Mouse (Mus musculus) hindbrain, embryonic 12.5 days (tissue): ENCODE results near the gene Scube3. TPM values are rescaled to one million over a fixed set of nuclear protein-coding genes. Genes with fewer than 3 reads are reported as not detected.

ENCODE experiments used
- ATAC-seq: fragments of 200-750 bp; cut with Nextera tagmentation; 2 replicates; pipeline ENCODE4 v1.8.0; 2017; ENCODE audit warnings: moderate TSS enrichment; ENCODE audit not compliant: low FRiP score
- H3K27ac ChIP-seq: fragments of 300-500 bp; sonication (generic); 2 replicates; pipeline ENCODE4 v1.5.1; 2016; ENCODE audit warnings: mild to moderate bottlenecking
- H3K27me3 ChIP-seq: fragments of 300-500 bp; sonication (generic); 2 replicates; pipeline ENCODE4 v1.6.1; 2016; ENCODE audit warnings: mild to moderate bottlenecking
- H3K36me3 ChIP-seq: fragments of 300-500 bp; sonication (generic); 2 replicates; pipeline ENCODE4 v1.6.1; 2016; ENCODE audit warnings: mild to moderate bottlenecking
- H3K4me1 ChIP-seq: fragments of 300-500 bp; sonication (generic); 2 replicates; pipeline ENCODE4 v1.6.1; 2016
- H3K4me2 ChIP-seq: fragments of 300-500 bp; sonication (generic); replicated peaks from 2 replicates; pipeline ENCODE4 v1.6.1; 2016; ENCODE audit warnings: mild to moderate bottlenecking
- H3K4me3 ChIP-seq: fragments of 300-500 bp; sonication (generic); 2 replicates; pipeline ENCODE4 v1.5.1; 2016; ENCODE audit warnings: mild to moderate bottlenecking
- H3K9ac ChIP-seq: fragments of 300-500 bp; sonication (generic); 2 replicates; pipeline ENCODE4 v1.6.1; 2016; ENCODE audit warnings: mild to moderate bottlenecking, moderate library complexity
- H3K9me3 ChIP-seq: fragments of 300-500 bp; sonication (generic); replicated peaks from 2 replicates; pipeline ENCODE4 v1.6.1; 2016; ENCODE audit warnings: mild to moderate bottlenecking
- WGBS: fragments of 180-500 bp; shearing (Covaris S2); methylation state at CpG from one replicate; pipeline ENCODE4 v1.1.7; 2016; 5-methylcytosine and 5-hydroxymethylcytosine counted together
- polyA plus RNA-seq: library from polyadenylated mRNA; unstranded; fragments of >200 nt; fragmentation: Nextera tagmentation; extraction: Ambion mirVana; gene quantifications from 2 replicates; pipeline ENCODE4 v1.2.1, GENCODE M21; 2016

Scube3 gene
- polyA plus RNA-seq, 1 experiment from 2014 or later = 11.1 TPM

GRCm38 (mm10) chr17:28112266-28112665, 29.7 kb upstream of the Scube3 start:
- H3K4me3 ChIP-seq = no peak overlapping the region
- no peak overlapping the region for H3K4me2 ChIP-seq
- no peaks in the 10 kb centered on the region for H3K27me3 ChIP-seq
- no peaks in the 10 kb centered on the region for H3K9me3 ChIP-seq
- WGBS = 91% methylated on average over 8 of the region's 8 CpGs
- H3K9ac ChIP-seq = no peak overlapping the region
- peaks cover 13% of the 10 kb centered on the region for H3K4me1 ChIP-seq
- no peak for ATAC-seq
- H3K36me3 ChIP-seq = no peaks in the 10 kb centered on the region
- no peak overlapping the region for H3K27ac ChIP-seq

GRCm38 (mm10) chr17:28116335-28116734, 25.6 kb upstream of the Scube3 start:
- Histone ChIP-seq H3K27ac (peak overlapping the region; percentile 18; the same call in 1 of the 2 replicates), H3K36me3 (no peaks in the 10 kb centered on the region), H3K27me3 (no peaks in the 10 kb centered on the region), H3K4me1 (peaks cover 16% of the 10 kb centered on the region), H3K4me3 (no peak overlapping the region), H3K4me2 (no peak overlapping the region), H3K9ac (no peak overlapping the region), H3K9me3 (no peaks in the 10 kb centered on the region)
- 48% methylated on average over 9 of the region's 9 CpGs for WGBS
- peak; percentile 56; the same call in 1 of the 2 replicates for ATAC-seq

- no peaks in the 10 kb centered on the region for H3K27me3 ChIP-seq
- H3K9me3 ChIP-seq = no peaks in the 10 kb centered on the region
- peaks cover 16% of the 10 kb centered on the region for H3K4me1 ChIP-seq
- no peak overlapping the region for H3K27ac ChIP-seq
- no peak for ATAC-seq
- 45% methylated on average over 19 of the region's 19 CpGs for WGBS
- H3K4me3 ChIP-seq = no peak overlapping the region
- H3K9ac ChIP-seq = 0 out of 2 replicates have a peak overlapping the region, but pooled peaks have one; percentile 18
- H3K36me3 ChIP-seq = no peaks in the 10 kb centered on the region
- H3K4me2 ChIP-seq = no peak overlapping the region
Observed at GRCm38 (mm10) chr17:28117451-28118209, 24.3 kb upstream of the Scube3 start.

GRCm38 (mm10) chr17:28120460-28120859, 21.5 kb upstream of the Scube3 start:
- no peak overlapping the region for H3K4me2 ChIP-seq
- no peaks in the 10 kb centered on the region for H3K36me3 ChIP-seq
- 83% methylated on average over 5 of the region's 5 CpGs for WGBS
- no peak overlapping the region for H3K27ac ChIP-seq
- no peaks in the 10 kb centered on the region for H3K9me3 ChIP-seq
- no peaks in the 10 kb centered on the region for H3K27me3 ChIP-seq
- H3K9ac ChIP-seq = no peak overlapping the region
- ATAC-seq = no peak
- no peak overlapping the region for H3K4me3 ChIP-seq
- peaks cover 24% of the 10 kb centered on the region for H3K4me1 ChIP-seq

GRCm38 (mm10) chr17:28122949-28123348, 19.0 kb upstream of the Scube3 start:
- peaks cover 15% of the 10 kb centered on the region for H3K4me1 ChIP-seq
- peak overlapping the region; percentile 38; the same call in 1 of the 2 replicates for H3K9ac ChIP-seq
- no peaks in the 10 kb centered on the region for H3K9me3 ChIP-seq
- peak overlapping the region; percentile 30; the same call in 1 of the 2 replicates for H3K4me2 ChIP-seq
- no peak overlapping the region for H3K27ac ChIP-seq
- no peak; the same call in 1 of the 2 replicates for ATAC-seq
- WGBS = 31% methylated on average over 13 of the region's 13 CpGs
- no peaks in the 10 kb centered on the region for H3K27me3 ChIP-seq
- H3K36me3 ChIP-seq = no peaks in the 10 kb centered on the region
- no peak overlapping the region for H3K4me3 ChIP-seq

GRCm38 (mm10) chr17:28123627-28124026, 18.3 kb upstream of the Scube3 start:
- Histone ChIP-seq H3K4me2 (peak overlapping the region; percentile 30; the same call in 1 of the 2 replicates), H3K36me3 (no peaks in the 10 kb centered on the region), H3K9ac (0 out of 2 replicates have a peak overlapping the region, but pooled peaks have one; percentile 38)

GRCm38 (mm10) chr17:28124368-28124767, 17.6 kb upstream of the Scube3 start:
- Histone ChIP-seq H3K4me2 (no peak overlapping the region), H3K36me3 (no peaks in the 10 kb centered on the region), H3K4me3 (no peak overlapping the region), H3K9ac (no peak overlapping the region), H3K9me3 (no peaks in the 10 kb centered on the region), H3K27ac (no peak overlapping the region), H3K27me3 (no peaks in the 10 kb centered on the region), H3K4me1 (peaks cover 13% of the 10 kb centered on the region)
- ATAC-seq = no peak
- WGBS = 54% methylated on average over 8 of the region's 8 CpGs

More at GRCm38 (mm10) chr17:28123627-28124026, 18.3 kb upstream of the Scube3 start:
- Histone ChIP-seq H3K4me1 (peaks cover 13% of the 10 kb centered on the region), H3K27me3 (no peaks in the 10 kb centered on the region), H3K27ac (no peak overlapping the region), H3K4me3 (no peak overlapping the region), H3K9me3 (no peaks in the 10 kb centered on the region)
- peak; percentile 50; the same call in 1 of the 2 replicates for ATAC-seq
- 16% methylated on average over 7 of the region's 7 CpGs for WGBS

- H3K4me2 ChIP-seq = no peak overlapping the region
- 91% methylated on average over 5 of the region's 5 CpGs for WGBS
Observed at GRCm38 (mm10) chr17:28129796-28130195, 12.1 kb upstream of the Scube3 start.

GRCm38 (mm10) chr17:28130391-28131125, 11.4 kb upstream of the Scube3 start:
- Histone ChIP-seq H3K27ac (no peak overlapping the region), H3K9me3 (no peaks in the 10 kb centered on the region), H3K4me1 (peaks cover 5% of the 10 kb centered on the region), H3K36me3 (no peaks in the 10 kb centered on the region), H3K27me3 (no peaks in the 10 kb centered on the region), H3K9ac (no peak overlapping the region), H3K4me3 (no peak overlapping the region), H3K4me2 (no peak overlapping the region)
- WGBS = 68% methylated on average over 5 of the region's 5 CpGs
- no peak for ATAC-seq

More at GRCm38 (mm10) chr17:28129796-28130195, 12.1 kb upstream of the Scube3 start:
- ATAC-seq = no peak
- Histone ChIP-seq H3K9me3 (no peaks in the 10 kb centered on the region), H3K4me3 (no peak overlapping the region), H3K27ac (no peak overlapping the region), H3K9ac (no peak overlapping the region), H3K27me3 (no peaks in the 10 kb centered on the region), H3K36me3 (no peaks in the 10 kb centered on the region), H3K4me1 (peaks cover 5% of the 10 kb centered on the region)

GRCm38 (mm10) chr17:28131156-28131555, 10.8 kb upstream of the Scube3 start:
- Histone ChIP-seq H3K36me3 (no peaks in the 10 kb centered on the region), H3K4me3 (no peak overlapping the region), H3K4me1 (peaks cover 5% of the 10 kb centered on the region), H3K9me3 (no peaks in the 10 kb centered on the region), H3K27me3 (no peaks in the 10 kb centered on the region), H3K27ac (no peak overlapping the region), H3K9ac (no peak overlapping the region), H3K4me2 (no peak overlapping the region)
- ATAC-seq = no peak

- no peaks in the 10 kb centered on the region for H3K27me3 ChIP-seq
- no peaks in the 10 kb centered on the region for H3K9me3 ChIP-seq
- H3K4me1 ChIP-seq = peaks cover 8% of the 10 kb centered on the region
- H3K4me2 ChIP-seq = no peak overlapping the region
- H3K9ac ChIP-seq = no peak overlapping the region
- H3K4me3 ChIP-seq = no peak overlapping the region
- ATAC-seq = no peak
- H3K27ac ChIP-seq = no peak overlapping the region
- H3K36me3 ChIP-seq = no peaks in the 10 kb centered on the region
- 5% methylated on average over 14 of the region's 14 CpGs for WGBS
Observed at GRCm38 (mm10) chr17:28133193-28133592, 8.7 kb upstream of the Scube3 start.

- no peak overlapping the region for H3K4me3 ChIP-seq
- H3K4me1 ChIP-seq = peaks cover 11% of the 10 kb centered on the region
- H3K27ac ChIP-seq = no peak overlapping the region
- no peak overlapping the region for H3K4me2 ChIP-seq
- H3K27me3 ChIP-seq = 0 out of 2 replicates have a peak, but pooled peaks cover under 1% of the 10 kb centered on the region
- H3K9me3 ChIP-seq = no peaks in the 10 kb centered on the region
- no peak for ATAC-seq
- WGBS = 77% methylated on average over 3 of the region's 3 CpGs
- H3K9ac ChIP-seq = no peak overlapping the region
- H3K36me3 ChIP-seq = no peaks in the 10 kb centered on the region
Observed at GRCm38 (mm10) chr17:28135496-28135895, 6.4 kb upstream of the Scube3 start.
